Mouse (Mus musculus) testis, postnatal 14 days (tissue): ENCODE results near the gene Gh.

Experiments
- DNase-seq: peaks from one replicate; pipeline ENCODE4 v3.0.0; 2021; ENCODE audit warnings: low spot score

Gh gene

DNA sequence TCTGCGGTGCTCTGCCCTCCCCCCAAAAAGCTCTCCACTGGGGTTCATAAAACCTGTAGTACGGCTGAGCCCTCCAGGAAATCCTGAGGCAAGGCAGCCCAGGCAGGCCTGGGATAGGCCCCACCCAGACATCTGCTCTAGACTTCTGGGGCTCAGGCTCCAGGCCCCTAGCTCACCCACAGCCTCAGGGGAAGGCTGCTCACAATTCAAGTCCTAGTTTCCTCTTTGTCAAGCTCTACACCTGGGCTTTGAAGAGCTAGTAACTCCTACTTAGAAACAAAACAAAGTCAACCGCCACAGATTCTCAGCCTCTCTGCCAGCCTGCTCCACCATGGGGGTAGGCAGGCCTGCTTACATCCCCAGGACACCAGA lies 32.6 kb downstream of the Gh start:
- DNase-seq, result no peak

DNA sequence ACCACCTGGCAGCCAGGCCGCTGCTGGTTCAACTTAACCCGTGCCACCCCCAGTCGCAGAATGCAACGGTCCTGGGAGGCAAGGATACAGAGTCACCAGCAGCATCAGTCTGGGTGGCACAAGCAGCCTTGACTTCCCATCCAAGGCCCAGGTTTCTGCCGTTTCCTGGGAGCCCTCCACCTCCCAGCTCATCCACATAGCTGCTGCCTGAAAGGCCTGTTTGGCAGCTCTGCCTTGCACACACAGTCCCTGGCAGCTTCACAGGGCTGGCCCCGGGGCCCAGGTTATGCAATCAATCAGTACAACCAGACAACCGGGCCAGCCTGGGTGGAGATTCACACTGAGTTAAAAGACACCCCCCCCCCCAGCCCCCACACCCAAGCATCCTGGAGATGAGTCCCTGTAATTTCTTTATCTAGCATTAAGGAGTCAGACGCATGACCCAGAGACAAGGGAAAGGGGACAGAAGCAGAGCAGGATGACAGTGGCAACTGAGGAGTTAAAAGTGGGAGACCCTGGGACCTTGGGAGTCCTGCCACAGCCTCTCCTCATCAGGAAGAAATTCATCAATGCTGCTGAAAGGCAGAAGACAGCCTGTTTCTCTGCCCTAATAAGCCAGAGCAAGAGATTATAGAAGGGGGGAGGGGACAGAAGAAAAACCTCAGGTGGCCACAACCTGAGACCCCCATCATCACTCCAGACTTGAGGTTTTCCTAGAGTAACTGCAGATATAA lies 33.2 kb downstream of the Gh start:
- DNase-seq, result peak; percentile 82

DNA sequence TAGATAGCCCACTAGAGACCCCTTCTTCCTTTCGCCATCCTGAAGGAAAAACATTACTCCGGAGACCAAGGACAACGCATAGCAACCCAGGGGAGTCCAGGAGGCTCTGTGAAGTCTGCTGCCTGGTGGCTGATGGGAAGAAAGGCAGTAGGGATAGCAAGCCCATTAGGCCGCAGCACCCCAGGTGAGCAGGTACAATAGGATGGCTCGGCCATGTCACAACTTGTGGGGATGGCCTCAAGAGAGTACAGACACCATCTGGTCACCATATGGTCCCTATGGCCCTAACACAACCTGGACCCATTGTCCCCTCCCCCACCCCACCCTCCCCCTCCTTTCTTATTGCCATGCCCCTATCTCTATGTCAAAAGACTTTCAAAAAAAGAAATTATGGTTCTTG lies 33.8 kb downstream of the Gh start:
- DNase-seq, result no peak

DNA sequence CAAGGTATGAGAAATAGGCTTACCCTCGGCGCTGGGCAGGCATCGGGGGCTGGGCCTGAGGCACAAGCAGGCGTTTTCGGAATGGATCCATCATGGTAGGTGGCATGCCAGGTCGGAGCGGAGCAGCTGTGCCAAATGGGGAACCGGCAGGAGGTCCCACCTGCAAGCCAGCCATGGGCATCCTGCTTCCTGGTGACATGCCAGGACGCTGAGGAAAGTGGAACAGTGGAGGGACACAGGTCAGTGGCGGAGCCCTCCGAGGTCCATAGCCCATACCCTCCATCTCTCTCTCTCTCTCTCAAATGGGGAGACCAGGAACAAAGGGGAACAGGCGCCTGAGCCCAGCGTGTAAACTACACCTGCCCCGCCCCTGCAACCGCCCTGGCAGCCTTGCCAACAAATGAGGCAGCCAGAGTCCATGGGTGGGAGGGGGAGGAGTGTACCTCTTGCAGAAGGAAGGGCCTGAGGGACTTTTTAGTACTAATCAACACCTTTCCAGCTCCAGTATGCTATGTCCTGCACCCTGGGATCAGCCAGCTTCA lies 34.3 kb downstream of the Gh start:
- DNase-seq, result no peak

DNA sequence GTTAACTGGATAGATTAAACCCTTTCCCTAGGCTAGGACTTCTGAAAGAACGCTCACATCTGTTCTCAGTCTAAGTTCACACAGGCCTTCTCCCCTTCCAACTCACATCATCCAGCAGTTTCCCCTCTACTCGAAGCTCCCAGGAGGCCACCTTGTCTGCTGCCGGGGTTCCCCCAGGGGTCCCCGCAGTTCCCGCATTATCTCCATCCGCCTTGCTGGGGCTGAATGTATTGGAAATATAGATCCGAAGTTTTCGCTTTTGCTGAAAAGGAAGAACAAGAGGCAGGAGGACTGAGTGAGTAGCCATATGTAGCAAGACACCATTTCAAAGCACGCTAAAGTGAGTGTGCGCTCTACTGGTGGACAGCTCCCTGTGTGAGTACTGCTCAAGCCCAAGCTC lies 35.2 kb downstream of the Gh start:
- DNase-seq, result no peak

DNA sequence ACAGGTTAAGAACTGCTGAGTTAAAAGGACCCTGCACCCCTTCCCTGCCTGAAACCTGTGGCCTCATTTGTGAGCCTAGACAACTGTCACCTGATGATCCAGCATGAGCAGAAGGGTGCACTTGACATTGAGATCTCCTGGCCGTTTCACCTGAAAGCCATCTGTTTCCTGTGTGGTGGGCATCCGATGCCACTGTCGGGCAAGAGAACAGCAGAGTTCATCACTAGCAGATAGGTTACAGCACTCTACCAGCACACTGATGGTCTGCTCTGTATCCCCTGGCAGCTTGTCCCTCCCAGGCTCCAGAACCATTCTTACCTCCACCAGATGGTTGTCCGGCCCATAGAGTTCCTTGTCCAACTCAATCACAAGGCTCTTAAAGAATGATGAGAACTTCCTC lies 36.1 kb downstream of the Gh start:
- no peak for DNase-seq

DNA sequence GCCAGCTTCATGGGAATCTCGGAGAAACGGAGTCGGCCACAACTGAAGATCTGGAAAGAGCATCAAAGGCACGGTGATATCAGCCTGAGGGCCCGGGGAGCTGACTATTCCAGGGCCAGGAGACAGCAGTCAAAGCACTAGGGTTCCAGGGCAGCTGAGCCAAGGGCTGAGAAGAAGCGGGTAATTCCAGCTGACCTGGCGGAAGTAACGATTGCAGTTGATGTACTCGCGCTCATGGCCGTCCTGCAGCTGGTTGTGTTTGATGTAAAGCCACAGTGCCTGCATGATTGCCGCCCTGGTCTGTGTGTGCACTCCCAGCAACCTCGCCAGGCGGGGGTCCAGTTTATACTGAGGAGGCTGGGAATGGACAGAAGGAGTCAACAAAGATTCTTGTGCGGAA lies 36.7 kb downstream of the Gh start:
- DNase-seq, result no peak

DNA sequence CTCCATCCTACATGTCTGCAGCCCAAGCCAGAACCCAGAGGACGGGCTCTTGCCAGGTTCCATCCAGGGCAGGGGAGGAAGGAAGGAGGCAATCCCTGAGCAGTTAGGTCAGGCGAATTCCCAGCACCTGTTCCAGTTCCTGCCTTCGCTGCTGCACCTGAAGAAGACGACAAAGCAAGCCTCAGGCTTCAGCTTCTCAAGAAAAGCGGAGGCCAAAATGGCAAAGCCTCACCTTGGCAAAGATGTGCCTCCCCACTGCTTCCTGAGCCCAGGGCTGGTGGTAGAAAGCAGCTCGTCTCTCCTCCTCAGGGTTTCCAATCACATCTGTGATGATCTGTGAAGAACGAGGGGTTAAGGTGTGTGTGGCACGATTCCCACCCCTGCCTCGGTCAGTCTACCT lies 37.7 kb downstream of the Gh start:
- no peak for DNase-seq

DNA sequence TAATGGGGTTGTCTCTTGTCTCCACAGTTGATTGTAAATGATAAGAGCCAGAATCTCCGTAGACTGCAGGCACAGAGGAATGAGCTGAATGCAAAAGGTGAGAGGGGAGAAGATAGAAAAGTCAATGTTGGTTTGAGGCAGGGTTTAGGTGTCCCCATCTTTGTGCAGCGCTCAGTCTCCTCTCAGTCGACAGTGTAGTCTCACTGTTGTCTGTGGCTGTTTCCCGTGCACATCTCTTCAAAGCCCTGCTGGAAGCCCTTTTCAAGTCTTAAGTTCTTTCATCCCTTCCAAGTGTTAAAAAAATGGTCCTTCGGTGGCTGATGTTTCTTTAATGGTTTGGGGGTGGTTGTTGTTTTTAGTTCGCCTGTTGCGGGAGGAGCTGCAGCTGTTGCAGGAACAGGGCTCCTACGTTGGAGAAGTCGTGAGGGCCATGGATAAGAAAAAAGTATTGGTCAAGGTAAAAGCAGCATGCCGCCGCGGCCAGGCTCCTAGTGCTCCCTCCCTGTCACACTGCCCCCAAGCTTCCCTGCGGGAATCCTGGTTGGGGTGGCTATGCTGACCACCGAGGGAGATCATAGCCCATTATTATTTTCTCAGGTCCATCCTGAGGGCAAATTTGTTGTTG lies 40.7 kb downstream of the Gh start:
- no peak for DNase-seq

DNA sequence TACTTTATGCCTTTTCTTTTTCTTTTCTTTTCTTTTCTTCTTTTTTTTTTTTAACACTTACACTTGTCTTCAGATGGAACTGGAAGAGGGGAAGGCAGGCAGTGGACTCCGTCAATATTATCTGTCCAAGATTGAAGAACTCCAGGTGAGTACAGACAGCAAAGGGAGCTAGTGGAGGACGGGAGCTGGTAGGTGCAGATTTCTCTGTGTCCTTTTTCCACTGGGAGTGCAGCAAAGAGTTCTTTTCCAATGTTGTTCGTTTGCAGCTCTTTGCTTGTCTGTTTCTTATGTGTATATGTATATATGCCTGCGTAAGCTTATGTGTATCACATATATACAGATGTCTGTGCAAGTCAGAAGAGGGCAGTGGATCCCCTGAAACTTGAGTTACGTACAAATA lies 44.9 kb downstream of the Gh start:
- DNase-seq, result no peak

DNA sequence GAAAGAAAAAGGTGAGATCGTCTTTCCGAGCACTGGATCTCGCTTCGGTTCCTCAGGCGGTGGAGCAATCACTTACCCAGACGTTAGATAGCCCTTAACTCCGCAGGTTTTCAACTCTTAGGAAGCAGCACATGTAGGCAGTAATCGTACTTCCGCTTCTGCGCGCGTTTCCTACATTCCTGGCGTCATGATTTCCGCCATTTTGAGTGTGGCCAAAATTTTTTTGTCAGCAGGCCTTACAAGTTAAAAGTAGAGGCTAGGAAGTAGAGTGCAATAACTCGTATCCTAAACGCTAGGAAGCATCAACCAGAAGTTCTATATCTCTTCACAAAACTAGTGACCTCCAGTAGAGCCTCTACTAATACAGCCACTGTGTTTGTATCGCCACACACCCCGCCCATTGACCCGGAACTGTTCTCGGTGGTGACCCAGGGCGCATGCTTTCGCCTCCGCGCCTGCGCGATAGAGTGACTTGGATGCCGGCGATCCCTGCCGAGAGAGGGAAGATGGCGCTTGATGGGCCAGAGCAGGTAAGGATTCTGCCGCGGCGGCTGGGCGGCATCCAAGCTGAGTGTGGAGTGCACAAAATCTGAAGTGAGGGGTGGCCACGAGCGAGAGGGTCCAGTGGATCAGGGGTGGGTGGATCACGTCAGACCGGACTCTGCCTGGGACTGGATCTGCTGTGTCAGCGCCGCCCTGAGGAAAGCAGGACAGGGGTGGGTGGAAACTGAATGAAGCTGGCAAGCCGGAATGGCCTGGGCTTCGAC lies 45.8 kb downstream of the Gh start, which contains the start of the genes Ftsj3 and Psmc5:
TSS of gene Ftsj3 (minus strand) at position 395 of the 767 bp plus-strand sequence.
TSS of gene Psmc5 (plus strand) at position 470 of the 767 bp plus-strand sequence.
- peak; percentile 97 for DNase-seq

DNA sequence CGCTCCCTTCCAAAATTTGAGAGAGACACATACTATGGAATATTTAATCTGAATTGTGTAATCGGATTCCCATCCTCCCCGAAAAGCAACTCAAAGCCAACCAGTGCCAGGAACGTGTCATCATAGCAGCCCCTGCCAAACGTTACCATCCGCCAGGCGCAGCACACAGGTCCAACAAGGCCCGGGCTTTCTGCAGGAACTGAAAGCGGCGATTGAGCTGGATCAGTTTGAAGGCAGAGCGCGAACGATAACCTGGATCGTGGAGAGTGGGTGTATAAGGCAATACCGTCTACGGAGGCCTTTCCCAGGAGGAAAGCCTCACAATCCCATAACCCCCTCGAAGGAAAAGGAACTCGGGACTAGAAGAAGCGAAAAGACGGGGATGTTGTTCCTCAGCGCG lies 46.5 kb downstream of the Gh start:
- no peak for DNase-seq

DNA sequence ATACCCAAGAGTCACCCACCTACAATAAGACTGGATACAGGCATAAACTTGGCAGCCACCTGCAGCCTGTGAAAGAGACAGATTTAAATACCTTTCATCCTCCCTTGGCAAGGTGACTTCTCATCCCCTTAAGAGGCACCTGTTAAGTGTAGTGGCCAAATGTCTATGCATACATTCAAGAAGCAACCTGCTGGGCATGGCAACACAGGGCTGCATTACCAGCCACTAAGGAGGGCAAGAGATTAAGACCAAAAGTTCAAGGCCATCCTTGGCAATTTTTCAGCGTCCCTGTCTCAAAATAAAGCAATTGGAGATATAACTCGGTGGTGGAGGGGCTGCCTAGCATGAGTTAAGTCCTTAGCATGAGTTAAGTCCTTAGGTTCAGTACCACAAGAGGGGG lies 46.9 kb downstream of the Gh start:
- DNase-seq, result no peak
